Mouse (Mus musculus) left cerebral cortex, postnatal 36 days (tissue): ENCODE results near the gene Ern1. TPM values are rescaled to one million over a fixed set of nuclear protein-coding genes. Genes with fewer than 3 reads are reported as not detected.
"Not testable (repeated sequence)": the region's sequence is repeated elsewhere in the genome, so short reads cannot be mapped to it uniquely, and the experiment has no call there.

Experiments used
- DNase-seq, 2 experiments: peaks; one replicate each; pipeline ENCODE4 v3.0.0; 2021 to 2022; ENCODE audit warnings: low spot score in 2 of 2, mixed read lengths in 1 of 2
- intact Hi-C: fragments of 180-260 bp; cut with DNase I; formaldehyde crosslinking; loops from one replicate; pipeline ENCODE4 v1.15.1; 2025
- total RNA-seq, 2 experiments: library from RNA; stranded (reverse); gene quantifications; 2 replicates each; pipeline ENCODE4 v1.2.3; 2021

The Ern1 gene
- total RNA-seq, 2 experiments from 2014 or later = 9.8 to 9.9 TPM

DNA sequence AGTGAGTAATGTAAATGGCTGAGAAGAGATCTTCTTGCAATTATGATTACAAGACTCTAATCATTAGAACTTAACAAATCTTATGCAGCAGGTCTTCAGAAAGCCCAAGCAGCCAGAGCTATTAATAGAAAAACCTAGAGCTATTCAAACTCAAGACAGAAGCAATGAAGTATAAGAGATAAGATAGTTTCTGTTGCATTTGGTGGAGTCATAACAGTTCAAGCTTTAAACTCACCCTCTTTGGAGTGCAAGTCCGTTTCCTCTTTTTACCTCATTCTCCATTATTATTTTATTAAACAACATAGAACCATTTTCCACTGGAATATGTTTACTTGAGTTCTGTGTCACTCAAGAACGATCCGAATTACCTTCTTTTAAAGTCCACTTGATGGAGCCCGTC lies 29.1 kb downstream of the Ern1 start:
- no peak for DNase-seq
- intact Hi-C loops = no loop called here

DNA sequence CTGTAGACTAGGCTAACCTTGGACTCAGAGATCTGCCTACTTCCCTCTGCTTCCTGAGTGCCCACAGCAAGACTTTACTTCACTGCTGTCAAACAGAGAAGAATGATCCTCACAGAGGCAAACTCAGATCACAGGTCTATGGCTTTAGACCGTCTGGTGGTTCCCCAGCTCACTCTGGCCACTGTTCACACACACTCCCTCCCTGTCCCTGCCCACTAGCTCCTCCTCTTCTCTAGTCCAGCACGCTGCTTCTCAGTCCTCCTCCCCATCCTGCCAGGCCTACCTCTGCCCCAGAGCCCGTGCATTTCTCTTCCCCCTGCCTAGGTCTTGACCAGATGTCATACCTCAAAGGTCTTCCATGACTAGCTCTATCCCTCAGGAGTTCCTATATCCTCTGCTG lies 44.0 kb downstream of the Ern1 start:
- intact Hi-C loops = no loop called here
- no peak for DNase-seq

DNA sequence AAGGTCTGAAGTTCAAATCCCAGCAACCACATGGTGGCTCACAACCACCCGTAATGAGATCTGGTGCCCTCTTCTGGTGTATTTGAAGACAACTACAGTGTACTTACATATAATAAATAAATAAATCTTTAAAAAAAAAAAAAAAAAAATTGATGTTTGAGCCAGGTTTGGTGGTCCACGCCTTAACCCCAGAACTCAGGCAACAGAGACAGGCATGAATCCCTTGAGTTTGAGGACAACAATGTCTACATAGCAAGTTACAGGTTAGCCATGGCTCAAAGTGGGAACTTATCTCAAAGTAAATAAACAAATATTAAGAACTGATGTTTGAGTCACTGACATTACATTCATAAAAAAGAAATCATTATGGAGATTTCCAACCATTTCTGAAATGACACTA lies 45.1 kb downstream of the Ern1 start:
- DNase-seq, intact Hi-C loops: not testable (repeated sequence)

- intact Hi-C loops = no loop called here
- no peak for DNase-seq
These were observed 47.3 kb downstream of the Ern1 start for GRCm38 (mm10) chr11:106440318-106440717.

- intact Hi-C loops = no loop called here
- DNase-seq = no peak
These were observed 48.3 kb downstream of the Ern1 start for GRCm38 (mm10) chr11:106439355-106439754.

DNA sequence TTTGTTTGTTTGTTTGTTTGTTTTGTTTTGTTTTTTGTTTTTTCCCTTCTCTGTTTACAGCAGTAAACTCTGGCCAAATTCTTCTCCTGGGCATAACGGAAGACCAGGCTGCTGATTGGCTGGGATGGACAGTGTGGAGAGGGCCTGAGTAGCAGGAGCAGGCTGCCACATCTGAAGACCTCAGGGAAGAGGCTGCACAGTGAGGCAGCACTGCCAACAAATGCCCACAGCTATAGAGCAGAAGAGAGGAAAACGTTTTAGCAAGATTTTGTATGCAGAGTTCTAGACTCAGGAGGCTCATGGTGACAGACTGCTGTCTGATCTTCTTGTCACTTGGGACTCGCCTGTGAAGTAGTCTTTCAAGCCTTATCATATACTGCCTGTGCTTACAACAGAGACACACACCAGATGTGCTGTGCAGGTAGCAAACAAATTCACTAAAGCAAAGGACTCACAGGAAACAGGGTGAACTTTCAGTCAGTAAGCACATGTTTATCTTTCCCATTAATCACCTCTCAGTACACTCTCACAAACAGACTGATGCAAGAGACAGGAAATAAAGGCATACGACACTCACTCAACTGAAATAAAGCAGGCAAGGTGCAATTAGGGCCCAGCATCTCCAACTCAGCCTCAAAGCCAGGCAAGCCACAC lies 49.0 kb downstream of the Ern1 start:
- no peak for DNase-seq
- intact Hi-C loops = no loop called here

- intact Hi-C loops = no loop called here
- DNase-seq = no peak
These were observed 50.1 kb downstream of the Ern1 start for GRCm38 (mm10) chr11:106437543-106437942.

- DNase-seq = no peak
- intact Hi-C loops = no loop called here
These were observed 50.6 kb downstream of the Ern1 start for GRCm38 (mm10) chr11:106437039-106437438.

- DNase-seq = no peak
- intact Hi-C loops = no loop called here
These were observed 57.3 kb downstream of the Ern1 start for GRCm38 (mm10) chr11:106430392-106430791.

GRCm38 (mm10) chr11:106429689-106430088 lies 58.0 kb downstream of the Ern1 start:
- intact Hi-C loops = no loop called here
- no peak for DNase-seq

- no peak for DNase-seq
- intact Hi-C loops = no loop called here
These were observed 59.1 kb downstream of the Ern1 start for GRCm38 (mm10) chr11:106428556-106428955.

GRCm38 (mm10) chr11:106428106-106428505 lies 59.5 kb downstream of the Ern1 start:
- intact Hi-C loops = no loop called here
- DNase-seq = no peak

GRCm38 (mm10) chr11:106426447-106426846 lies 61.2 kb downstream of the Ern1 start:
- no peak for DNase-seq
- intact Hi-C loops = no loop called here

GRCm38 (mm10) chr11:106425201-106425600 lies 62.5 kb downstream of the Ern1 start:
- intact Hi-C loops = no loop called here

DNA sequence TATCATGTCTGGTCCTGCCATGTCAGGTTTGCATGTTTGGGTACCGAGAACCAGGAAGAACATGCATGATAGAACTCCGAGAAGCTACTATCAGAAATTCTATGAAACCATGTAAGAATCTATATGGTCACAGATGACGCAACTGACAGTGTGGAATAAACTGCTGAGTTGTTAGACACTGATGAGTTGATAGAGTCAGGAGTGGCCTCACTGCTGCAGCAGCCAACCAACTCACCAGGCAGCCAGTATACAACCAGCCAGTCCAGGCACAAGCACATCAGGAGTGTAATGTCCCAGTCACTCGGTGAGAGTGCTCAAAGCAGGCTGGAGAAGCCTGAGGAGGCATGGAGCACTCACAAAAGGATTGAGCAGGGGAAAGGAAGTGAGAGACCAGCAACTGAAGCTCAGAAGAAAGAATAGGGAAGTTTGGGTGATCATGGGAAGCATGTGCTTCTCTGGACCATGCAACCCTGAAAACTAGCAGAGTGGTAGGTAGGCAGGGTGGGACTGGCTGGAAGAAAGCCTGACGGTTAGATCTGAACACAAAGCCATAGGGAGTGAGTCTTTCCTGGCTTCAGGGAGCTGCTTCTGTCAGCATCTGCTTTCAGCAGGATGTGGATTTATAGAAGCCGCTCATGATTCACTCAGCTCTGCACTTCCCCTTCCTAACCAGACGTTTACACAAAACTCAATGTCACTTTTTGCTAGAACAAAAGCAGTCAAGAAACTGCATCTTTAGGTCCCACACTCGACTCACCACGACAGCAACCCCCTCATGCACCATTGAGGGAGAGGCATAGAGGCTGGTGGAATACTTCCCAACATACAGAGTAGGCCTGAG lies 68.2 kb downstream of the Ern1 start:
- intact Hi-C loops = loop anchor here (2.0 to 10.0 kb wide), 2 partner anchors 71 to 325 kb away; no protein-coding TSS in a partner anchor
- DNase-seq = no peak

More at GRCm38 (mm10) chr11:106425201-106425600, 62.5 kb downstream of the Ern1 start:
- DNase-seq = no peak

- DNase-seq = peak; percentile 74 to 80
- intact Hi-C loops = loop anchor here (1.0 to 10.0 kb wide), 3 partner anchors 72 to 326 kb away; no protein-coding TSS in a partner anchor
These were observed 68.9 kb downstream of the Ern1 start for GRCm38 (mm10) chr11:106418622-106419196.

DNA sequence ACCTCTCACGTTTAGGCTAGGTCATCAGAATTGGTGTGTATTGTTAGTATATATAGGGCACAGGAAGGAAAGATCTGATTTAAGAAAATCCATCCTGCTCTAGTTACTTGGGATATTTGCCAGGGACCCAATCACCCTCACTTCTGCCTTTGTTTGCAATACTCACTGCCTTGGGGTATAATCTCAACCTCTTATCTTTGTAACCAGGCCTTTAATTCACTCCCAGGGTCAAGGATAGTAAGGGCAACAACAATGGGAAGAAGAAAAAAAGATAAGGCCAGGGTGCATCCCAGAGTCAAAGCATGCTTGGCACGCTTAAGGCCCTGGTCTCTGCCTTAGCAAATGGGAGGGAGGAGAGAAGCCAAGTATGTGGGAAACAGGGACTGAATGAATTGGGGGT lies 69.8 kb downstream of the Ern1 start:
- intact Hi-C loops = loop anchor here (1.0 to 10.0 kb wide), 3 partner anchors 73 to 327 kb away; no protein-coding TSS in a partner anchor
- DNase-seq = no peak

DNA sequence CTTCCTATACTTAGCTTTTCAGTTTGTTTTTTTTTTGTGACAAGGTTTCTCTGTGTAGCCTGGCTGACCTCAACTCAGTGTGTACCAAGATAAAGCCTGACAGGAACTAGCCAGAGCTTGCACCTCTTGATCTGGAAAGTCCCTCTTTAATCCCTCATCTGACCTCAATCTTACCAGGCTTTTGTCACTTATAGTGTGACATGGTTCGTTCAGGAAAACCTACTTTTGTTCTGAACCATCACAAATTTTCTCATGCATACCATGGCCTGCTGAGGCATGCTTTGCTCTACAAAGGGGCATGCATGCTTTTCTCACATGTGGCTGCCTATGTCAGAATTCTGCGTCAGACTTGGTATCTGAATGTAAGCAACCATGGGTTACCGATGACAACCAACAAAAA lies 71.3 kb downstream of the Ern1 start:
- intact Hi-C loops = loop anchor here (10.0 kb wide), 1 partner anchor 328 kb away; no protein-coding TSS in a partner anchor
- DNase-seq = no peak

DNA sequence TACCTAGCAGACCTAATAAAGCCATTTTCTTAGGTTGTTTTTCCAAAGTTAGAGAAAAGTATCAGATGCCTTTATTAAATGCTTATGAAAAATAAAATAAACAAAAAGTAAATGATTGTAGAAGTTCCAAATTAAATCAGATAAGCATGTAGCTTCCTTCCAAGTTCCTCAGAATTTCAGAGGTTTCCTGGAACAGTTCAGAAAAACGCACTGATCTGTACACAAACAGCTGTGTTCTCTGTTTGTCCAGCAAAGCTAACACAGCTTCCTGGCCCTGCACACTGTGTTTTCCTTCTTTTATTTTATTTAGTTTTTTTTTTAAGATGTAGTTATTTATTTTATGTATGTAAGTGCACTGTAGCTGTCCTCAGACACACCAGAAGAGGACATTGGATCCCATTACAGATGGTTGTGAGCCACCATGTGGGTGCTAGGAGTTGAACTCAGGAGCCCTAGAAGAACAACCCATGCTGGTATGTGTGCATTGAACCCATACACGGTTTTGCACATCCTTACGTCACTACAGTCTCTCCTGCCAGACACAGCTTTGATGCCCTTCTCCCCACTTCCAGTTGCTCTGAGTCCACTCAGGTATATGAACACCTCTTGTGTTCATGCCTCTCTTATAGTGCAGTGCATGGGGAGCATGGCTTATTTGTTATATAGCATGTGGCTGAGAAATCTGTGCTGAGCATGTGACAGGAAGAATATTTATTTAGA lies 74.9 kb downstream of the Ern1 start:
- DNase-seq = no peak
- intact Hi-C loops = loop anchor here (10.0 kb wide), 1 partner anchor 332 kb away; no protein-coding TSS in a partner anchor

- DNase-seq = no peak
- intact Hi-C loops = loop anchor here (10.0 kb wide), 1 partner anchor 334 kb away; no protein-coding TSS in a partner anchor
These were observed 76.5 kb downstream of the Ern1 start for GRCm38 (mm10) chr11:106411157-106411556.
